Mouse (Mus musculus) mesoderm, embryonic 11.5 days (tissue): ENCODE results near the gene Cdh22.
A peak's percentile ranks its signal among the peaks of the same experiment; 100 is the strongest.

Experiments used
- DNase-seq: peaks from one replicate; pipeline ENCODE4 v3.0.0-alpha.2; 2012; ENCODE audit warnings: low read depth, low spot score

The Cdh22 gene

DNA sequence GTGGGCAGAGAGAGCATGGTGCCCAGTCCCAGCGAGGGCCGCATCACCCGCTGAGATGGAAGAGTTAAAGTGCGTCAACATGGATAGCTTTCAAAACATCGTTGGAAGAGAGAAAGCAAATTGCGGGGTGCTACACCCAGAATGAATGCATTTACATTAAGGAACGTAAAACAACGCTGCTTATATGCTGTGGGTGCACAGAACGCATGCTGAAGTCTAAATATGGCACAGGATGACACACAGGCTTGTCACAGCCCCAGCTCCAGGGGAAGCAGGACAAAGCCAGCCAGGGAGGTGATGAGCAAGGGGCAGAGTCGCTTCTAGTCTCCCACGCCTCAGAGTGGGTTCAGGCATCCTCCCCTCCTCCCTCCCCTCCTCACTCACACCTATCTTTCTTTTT is 27.0 kb downstream of the Cdh22 start:
- no peak for DNase-seq

DNA sequence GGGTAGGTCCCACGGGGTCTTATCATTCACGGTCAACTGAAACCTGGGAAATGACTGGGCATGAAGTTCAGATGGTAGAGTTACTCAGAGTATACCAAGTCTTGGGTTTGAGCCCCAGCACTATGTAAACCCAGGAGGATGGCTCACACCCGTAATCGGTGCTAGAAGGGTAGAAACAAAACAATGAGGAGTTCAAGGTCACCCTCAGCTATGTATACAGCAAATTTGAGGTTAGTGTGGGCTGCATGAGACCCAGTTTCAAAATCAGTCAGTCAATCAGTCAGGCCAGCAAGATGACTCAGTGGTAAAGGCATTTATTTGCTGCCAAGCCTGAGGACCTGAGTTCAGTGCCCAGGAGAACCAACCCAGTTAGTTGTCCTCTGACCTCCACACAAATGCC is 27.6 kb downstream of the Cdh22 start:
- DNase-seq: no peak

DNA sequence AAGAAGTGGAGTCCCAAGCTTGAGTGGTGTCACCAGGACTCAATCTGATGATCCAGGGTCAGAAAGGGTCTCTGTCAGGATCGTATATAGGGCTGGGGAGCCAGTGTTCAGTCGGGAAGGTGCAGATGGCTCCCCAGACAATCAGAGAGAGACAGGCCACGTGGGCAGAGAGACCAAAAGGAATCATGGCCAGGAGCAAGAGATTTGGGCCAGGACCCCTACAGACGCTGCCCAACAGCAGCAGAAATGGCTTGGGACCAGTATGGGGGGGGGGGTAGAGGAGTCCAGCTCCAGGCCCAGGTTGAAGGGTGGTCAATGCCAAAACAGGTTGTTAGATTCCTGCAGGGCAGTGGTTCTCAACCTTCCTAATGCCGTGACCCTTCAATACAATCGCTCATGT is 29.2 kb downstream of the Cdh22 start:
- no peak for DNase-seq

DNA sequence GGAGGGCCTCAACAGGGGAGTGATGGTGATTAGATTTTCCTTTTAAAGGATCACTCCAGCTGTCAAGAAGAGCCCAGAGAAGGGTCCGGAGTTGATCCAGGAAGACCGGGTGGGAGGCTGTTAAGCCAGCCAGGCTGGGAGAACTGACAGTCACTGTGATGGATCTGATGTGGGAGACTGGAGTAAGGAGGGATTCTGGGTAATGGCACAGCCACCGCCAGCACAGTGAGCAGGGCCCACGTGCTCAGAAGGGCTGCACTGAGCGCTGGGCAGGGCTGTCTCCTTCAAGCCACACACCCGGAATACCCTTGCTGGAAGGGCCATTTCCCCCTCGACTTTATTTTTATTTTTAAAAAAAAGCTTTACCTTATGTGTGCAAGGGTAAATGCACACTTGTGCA is 29.7 kb downstream of the Cdh22 start:
- no peak for DNase-seq

DNA sequence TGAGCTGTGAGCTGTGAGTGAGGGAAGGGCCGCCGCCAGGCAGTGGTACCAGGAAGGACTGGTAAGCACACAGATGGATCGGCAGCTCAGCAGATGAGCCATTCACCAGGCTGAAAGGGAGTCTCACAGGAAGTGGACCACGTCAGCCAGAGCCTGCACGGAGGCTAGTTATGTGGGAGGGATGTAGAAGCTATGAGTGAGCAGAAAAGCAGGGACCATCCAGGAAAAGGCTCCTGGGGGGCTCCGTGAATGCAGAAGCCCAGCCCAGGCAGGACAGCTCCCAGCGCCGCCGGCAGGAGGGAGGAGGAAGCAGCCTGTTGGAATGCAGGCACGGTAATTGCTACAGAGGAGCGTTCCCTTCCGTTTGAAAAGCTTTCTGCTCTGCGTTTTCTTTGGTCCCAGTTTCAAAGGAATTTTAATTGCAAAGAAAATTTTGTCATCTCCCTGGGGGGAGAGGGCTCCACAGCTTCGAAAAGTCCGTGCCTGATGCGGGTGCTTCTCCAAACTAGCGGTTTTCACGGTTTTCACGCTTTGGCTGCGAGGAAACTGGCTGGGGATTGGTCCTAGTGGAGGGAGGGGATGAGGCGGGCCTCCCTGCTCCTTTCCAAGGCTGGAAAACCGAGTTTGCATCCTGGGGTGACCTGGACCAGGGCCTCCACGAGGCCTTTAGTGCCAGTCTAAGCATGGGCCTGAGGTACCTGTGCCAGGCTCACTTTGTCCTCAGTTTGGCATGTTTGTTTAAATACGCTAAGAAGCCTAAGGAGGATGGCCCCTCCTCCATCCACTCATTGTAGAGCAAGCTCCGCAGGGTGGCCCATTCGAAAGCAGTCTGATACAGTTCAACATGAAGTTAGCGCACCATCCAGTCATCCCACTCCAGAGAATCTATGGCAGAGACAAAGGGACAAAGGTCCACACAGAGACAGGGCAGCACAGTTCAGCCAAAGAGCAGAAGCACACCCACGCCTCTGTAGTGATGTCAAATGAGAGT is 32.6 kb downstream of the Cdh22 start:
- no peak for DNase-seq

DNA sequence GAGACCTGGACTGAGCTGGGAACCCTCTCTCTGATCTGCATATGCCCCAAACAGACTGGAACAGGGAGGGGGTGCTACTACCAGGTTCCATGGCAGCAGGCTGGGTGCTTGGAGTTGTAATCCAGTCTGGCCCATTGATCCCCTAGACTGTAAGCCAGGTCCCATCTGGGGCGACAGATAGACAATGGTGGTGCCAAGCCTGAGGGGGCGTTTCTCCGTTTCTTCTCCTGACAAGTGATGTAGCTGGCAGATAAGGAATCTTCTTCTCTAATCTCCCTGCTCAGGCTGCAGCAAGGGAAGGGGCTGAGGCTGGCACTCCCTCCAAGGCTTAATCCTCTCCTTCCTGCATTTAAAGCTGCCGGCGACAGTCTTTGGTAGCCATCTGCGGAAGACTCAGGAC is 37.1 kb downstream of the Cdh22 start:
- no peak for DNase-seq

DNA sequence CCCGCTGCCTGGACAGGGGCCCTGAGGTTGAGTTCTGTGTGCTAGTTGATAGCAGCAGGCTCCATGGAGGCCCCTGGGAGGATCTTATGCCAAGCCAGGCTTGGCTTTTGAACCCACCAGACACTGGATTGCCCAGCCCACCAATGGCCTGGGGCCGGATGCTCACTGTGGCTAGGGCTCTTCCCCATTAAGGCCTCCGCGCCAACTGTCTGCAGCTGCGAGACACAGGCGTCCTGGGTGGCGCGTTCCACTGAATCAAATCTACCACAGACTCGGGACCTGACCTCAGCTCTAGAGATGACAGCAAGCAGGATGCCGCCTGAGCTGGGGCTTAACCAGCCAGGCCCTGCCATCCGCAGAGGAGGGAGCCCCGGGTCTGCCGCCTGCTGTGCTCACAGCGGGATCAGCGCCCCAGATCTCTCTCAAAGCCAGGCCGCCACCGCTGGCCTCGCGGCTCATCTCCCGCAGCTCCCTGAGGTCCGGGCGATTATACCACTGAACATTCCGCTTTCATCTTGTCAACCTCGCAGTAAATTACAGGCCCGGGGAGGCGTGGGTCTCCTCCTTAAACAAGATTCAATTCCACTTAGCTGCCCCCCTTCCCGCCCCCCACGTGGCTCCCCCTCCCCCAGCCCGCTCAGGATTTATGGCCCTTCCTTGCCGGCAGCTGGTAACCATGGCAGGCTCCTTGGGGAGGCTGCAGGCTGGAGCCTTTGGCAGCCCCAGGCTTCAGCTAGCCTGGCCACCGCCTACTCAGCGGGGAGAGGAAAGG is 39.1 kb downstream of the Cdh22 start:
- peak; percentile 90 for DNase-seq

DNA sequence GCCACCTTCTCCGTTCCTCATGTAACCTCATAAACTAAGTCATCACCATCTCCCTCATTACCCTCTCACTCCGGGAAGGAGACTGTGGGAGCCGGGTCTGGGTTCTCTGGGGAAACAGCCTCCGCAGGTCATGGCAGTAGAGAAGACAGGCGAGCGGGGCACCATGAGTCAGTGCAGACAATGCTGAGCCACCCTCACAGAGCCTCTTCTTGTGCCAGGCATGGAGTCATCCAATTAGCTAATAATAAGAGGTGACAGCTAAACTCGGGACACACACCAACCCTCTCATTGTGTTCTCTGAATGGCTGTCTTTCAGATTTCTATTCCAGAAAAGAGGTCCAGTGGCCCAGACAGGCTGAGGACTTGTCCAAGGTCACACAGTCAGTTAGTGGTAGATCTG is 43.2 kb downstream of the Cdh22 start:
- DNase-seq: no peak

DNA sequence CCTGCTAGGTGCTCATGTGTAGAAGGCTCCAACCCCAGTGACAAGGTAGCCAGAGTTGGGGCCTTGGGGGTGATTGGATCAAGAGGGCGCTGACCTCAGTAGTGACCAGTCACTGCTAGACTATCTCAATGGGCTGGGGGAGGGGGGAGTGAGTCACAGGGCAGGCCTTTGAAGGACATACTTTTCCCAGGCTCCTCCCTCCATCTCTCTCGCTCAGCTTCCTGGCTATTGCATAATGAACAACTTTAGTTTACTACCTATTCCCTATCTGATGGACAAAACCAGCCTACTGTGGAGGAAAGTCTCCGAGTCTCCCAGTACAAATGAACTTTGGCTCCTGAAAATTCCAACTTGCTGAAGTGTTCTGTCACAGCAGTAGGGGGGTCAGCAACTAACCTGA is 45.1 kb downstream of the Cdh22 start:
- no peak for DNase-seq

DNA sequence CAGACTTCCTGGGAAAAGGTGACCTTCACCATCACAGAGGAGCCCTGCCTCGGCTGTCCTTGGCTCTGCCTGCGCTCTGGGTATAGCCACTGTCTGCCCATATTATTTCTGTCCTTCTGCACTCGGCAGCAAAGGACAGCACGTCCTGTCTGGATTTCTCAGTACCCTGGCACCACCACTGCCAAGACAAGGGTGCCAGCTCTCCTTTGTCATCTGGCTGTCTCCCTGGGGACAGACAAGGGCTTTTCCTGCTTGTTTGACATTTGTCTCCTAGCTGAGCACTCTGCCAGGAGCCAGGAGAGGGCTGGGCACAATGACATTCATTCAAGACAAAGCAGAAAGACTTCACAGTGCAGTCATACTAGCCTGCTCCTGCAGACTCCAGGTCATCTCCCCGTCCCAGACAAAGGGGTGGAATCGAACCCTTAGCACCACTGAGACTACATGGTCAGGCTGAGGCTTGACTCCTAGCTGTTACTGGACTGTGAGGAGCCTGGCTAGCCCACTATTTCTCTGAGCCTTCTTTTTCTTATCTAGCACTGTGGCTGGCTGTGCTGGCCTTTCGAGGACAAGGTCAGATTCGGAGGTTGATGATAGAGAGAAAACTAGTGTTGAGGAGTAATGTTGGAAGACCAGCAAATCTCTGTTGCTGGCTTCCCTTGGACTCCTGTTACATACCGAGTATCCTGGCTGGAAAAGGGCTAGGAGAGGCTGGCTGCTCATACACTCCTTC is 46.8 kb downstream of the Cdh22 start:
- DNase-seq: no peak

DNA sequence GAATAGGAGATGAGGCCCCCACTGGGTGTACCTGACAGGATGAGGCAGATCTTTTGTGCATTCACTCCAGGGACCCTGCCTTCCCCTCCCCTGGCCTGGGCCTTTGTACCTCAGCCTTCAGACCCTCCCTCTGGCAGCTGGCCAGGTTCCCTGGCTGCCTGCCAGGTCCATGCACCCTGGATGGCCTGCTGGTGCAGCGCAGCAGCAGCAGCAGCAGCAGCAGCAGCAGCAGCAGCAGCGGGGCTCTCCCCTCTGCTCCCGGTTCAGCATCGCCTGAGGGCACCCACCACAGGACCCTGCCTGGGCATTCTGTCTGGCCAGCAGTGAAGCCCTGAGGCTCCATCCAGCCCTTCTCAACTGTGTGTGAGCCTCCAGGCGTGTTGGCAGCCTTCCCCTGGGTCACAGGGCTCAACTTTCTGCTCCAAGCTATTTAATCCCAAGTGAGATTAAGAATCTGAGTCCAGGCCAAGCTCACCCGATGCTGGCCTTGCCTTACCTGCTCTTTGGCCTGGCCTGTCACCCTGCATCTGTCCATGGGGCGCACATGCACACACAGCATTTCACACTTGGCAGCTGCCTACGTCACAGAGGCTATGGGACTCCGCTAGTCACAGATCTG is 50.5 kb downstream of the Cdh22 start:
- peak; percentile 60 for DNase-seq

DNA sequence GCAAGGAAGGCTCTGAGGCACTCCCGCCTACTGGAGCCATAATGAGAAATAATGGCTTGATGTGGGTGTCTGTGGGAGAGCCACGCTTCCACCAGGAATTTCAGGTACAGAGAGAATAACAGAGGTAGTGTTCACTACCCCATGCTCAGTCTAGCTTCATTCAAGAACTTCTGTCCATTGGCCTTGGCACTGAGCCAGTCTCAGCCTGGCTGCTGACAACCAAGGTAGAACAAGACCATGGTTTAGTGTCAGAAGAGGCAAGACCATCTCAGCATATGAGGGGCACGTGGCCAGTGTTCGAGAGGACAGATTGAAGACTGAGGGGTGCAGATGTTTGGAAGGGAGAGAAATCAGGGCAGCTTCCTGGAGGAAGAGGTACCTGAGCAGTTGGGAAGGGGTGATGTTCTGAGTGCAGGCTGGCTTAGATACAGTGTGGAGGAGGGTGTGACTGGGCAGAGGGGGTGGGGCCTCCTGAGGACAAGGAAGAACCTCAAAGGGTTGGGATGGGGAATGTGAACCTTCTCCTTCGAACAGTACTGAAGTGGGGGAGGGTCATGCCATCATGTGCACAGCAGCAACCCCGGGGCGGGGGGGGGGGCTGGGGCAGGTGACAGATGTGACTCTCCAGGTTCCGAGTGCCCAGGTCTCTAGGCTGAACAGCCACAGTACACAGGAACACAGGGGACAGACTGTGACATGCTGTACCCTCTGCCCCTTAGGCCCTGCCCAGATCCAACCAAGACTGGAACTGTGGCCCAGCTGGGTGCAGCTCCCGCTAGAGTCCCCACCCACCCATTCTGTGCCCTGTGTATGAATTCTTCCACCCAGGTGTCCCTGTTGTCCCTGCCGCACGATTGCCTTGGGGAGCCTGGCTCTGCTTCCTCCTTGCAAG is 52.3 kb downstream of the Cdh22 start:
- DNase-seq: no peak

DNA sequence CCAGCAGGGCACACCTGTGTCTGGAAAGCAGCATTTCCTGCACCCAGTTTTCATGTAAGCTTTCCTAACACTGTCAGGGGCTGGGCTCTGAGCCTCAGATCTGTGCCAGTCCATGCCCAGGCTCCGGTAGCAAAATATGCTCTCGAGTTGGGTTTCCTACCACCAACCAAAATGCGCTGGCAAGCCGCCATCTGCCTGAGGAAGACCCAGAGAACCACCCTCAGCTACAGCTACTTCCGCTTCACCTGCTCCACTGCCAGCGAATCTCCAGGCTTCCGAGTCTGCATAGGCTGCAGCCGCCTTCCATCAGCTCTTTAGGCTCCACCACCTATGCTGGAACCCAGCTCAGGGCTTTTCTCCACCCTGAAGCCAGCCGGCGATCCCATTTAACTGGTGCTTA is 55.4 kb downstream of the Cdh22 start:
- DNase-seq: no peak

DNA sequence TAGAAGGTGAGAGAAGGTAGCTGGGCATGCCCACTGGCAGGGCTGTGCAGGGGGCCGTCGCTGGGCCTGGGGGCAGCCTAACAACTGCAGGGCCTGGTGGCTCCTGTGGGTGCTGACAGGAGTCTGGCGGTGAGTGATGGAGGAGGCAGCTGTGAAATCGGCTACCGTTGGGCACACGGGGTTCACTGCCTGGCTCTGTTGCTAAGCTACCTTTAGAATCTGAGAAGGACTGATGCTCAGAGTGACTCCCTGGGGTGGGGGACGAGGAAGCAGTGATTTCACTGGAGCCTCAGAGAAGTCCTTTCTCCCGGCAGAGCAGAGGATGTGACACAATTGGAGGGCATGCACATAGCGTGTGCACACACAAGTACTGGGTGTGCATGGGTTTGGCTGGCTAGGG is 57.7 kb downstream of the Cdh22 start:
- no peak for DNase-seq

DNA sequence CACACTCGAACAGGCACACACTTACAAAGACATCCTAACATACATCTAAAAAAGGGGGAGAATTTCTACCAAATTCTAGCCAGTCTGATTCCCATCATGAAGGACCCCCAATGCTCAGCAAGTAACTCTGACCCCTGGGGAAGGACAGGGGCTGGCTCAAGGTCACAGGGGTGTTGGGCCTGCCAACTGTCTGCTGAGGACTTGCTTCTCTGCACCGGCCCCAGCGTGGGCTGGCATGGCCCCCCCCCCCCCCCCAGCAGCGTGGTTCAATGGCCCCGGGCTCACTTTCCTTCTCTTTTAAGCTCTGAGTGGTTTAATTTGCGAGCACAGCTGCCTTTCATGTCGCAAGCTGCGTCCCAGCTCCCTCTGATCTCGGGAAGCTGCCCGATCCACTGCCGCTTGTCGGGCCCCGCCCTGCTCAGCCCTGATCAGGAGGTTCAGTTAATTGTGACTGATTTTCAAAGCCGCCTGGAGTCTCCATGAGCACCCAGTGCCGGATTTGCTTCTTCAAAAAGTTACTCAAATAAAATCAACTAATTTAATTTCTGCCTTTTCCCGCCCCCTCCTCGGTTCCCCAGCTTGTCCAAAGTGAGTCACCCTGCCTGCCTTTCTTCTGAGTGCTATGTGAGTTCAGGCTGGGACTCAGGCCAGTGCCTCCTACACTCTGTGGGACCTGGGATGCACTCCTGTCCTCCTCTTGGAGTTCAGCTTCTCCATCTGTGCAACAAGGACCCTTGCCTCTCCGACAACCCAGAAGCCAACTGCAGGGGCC is 67.8 kb downstream of the Cdh22 start:
- DNase-seq: no peak

DNA sequence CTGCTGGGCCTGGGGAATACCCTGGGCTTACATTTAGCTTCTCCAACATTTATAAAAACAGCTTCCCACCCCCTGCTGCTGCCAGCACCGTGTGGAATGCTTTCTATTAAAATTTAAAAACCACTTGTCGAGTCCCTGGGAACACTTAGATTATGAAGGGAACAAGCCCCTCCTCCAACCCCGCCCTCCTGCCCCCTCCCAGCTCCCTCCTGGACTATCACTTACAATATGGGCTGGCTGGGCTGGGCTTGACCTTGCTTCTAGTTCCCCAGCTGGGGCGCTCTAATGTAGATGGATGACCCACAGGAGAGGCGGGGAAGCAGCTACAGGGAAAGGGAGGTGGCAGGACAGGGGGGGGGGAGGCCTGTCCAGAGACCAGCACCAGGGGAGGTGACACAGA is 72.4 kb downstream of the Cdh22 start:
- no peak for DNase-seq

DNA sequence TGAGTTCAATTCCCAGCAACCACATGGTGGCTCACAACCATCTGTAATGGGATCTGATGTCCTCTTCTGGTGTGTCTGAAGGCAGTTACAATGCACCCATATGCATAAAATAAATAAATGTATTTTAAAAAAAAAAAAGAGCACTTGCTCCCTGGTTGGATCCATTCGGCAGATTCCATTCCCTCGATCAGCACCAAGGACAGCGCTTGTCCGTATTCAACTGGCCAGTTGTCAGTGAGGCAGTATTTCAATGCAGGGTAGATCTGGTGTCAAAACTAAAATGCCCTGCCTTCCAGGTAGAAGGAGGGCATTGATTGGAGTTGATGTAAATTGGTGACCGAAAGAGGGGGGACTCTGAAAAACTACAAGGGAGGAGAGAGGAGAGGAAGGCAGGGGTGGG is 74.2 kb downstream of the Cdh22 start:
- peak; percentile 77 for DNase-seq

DNA sequence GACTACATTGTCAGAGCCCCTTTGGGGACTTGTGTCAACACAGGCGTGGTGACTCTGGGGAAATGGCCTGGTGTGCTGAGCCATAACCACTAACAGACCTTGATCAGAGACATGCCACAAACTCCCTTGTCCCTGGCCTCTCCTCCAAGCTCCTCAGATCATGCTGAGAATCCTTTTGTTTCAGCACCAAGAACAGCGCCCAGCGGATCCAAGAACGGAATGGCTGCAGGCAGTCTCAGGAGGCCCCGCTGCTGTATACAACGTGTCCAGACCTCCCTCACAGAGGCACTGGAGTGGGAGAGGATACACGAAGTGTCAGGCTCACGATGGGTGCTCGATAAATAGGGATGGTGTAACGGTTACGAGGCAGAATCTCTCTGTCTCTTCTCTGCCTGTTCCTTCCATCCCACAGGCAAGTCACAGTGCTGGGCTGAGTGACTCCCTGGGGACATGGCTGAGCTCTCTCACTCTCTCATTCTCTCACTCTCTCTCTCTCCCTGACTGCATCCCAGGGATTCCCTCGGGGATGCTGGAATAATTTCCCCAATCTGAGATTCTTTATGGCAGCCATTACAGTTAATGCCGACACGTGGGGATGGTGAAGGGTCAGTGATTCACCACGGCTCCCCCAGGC is 75.5 kb downstream of the Cdh22 start:
- DNase-seq: peak; percentile 89

DNA sequence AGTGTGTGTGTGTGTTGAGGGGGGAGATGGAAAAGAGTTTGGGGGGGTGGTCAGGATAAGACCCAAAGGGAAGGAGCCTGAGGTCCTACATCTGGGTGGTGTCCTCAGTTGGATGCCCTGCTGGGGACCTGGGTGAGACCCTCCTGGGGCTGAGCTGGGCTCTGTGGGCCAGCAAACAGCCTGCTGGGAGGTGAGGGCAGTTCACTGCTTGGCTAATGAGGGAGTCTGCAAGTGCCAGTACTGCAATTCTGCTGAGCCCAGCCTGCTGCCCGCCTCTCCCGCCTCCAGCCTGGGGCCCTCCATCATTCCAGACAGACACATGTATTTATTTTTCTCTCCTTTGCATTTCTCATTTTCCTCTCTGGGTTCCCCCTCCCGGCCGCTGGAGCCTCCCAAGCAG is 76.3 kb downstream of the Cdh22 start:
- no peak for DNase-seq
